Mouse (Mus musculus): ENCODE results near the gene Tmem59l. TPM values are rescaled to one million over a fixed set of nuclear protein-coding genes. Genes with fewer than 3 reads are reported as not detected.

Tmem59l gene
- total RNA-seq (2014; fragmentation: Nextera tagmentation) = not detected in 2 replicates
- total RNA-seq (2017) = 0.12 TPM in 1 of 2 replicates, not detected in the other
- 0.03 TPM in 1 of 2 replicates, not detected in the other for polyA plus RNA-seq (2012)

DNA sequence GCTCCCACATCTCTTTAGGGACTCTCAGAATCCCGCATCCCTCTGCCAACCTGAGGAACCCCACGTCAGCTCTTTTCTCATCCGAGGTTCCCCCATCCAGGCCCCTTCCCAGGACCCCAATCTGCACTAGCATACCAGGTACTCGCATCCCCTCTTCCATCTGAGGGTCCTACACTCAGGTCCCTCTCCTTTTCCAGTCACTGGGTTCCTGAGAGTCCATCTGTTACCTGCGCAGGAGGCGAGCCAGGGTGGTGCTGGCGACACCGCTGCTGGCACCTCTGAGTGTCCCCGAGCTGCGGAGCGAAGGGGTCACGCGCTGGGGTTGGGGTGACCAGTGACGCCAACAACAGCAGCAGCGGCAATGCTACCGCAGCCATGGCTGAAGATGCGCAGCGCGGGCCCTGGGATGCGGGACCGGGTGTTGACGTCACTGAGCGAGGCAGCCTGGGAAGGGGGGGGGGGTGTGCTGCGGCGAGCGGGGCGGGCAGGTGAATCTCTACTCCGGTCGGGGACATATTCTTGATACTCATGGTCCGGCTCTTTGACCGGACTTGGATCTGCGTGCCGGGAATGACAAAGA, at the start of gene Tmem59l:
Gene Tmem59l, minus strand, starts transcription at position 418 of the 580 bp plus-strand sequence.
- Histone ChIP-seq H3K27me3 (ENCODE audit: insufficient read depth, low read length) (peaks cover 96% of the 10 kb centered on the region), H3K4me1 (ENCODE audit: insufficient read depth, low read depth, low read length) (peaks cover 39% of the 10 kb centered on the region), H3K4me3 (ENCODE audit: low read depth, low read length) (peak within 1 kb of the TSS; percentile 52; the same call in 1 of the 2 replicates), H3K36me3 (replicated peaks) (no peaks in the 10 kb centered on the region), H3K9me3 (replicated peaks) (no peaks in the 10 kb centered on the region)
- TF ChIP-seq POLR2AphosphoS5 (IDR thresholded peaks at IDR 0.05; ENCODE audit: insufficient replicate concordance, low read depth, low read length) (no peak), GATA1 (IDR thresholded peaks at IDR 0.05; ENCODE audit: borderline replicate concordance, low read length) (no peak)
- ATAC-seq (ENCODE audit: extremely low read depth, insufficient number of reproducible peaks, low FRiP score, poor library complexity, severe bottlenecking) (no peak), DNase-seq (ENCODE audit: low spot score) (no peak)

DNA sequence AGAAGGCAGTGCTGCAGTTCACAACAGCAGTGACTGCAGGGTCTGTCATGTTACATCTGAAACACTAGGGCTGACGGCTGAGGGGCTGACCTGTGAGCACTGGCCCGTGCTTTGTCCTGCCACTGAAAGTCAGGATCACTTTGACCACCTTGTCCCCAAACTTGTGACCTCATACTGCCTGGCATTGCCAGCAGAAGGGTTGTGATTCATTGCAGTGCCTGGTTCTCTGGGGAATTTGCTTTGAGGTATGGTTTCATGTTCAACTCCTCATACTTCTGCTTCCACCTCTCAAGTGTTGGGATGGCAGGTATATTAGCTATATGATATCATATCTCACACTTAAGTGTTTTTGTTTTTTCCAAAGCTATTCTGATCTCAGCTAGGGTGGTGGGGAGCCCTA, 48.5 kb upstream of the Tmem59l start:
- DNase-seq (ENCODE audit: low spot score) = no peak
- H3K36me3 ChIP-seq (replicated peaks) = peaks cover 73% of the 10 kb centered on the region
- peaks cover 61% of the 10 kb centered on the region for H3K4me1 ChIP-seq (ENCODE audit: insufficient read depth, low read depth, low read length)
- no peak overlapping the region for H3K4me3 ChIP-seq (ENCODE audit: low read depth, low read length)
- TF ChIP-seq CTCF (IDR thresholded peaks at IDR 0.05; ENCODE audit: low read depth, low read length) = no peak
- TF ChIP-seq TAL1 (conservative IDR thresholded peaks at IDR 0.05; ENCODE audit: low read depth, low read length) = no peak
- no peak for TF ChIP-seq GATA1 (IDR thresholded peaks at IDR 0.05; ENCODE audit: borderline replicate concordance, low read length)
- no peak for TF ChIP-seq GATA2 (IDR thresholded peaks at IDR 0.05; ENCODE audit: borderline replicate concordance, low read depth, low read length)
- no peak for TF ChIP-seq POLR2AphosphoS5 (IDR thresholded peaks at IDR 0.05; ENCODE audit: insufficient replicate concordance, low read depth, low read length)
- no peaks in the 10 kb centered on the region for H3K9me3 ChIP-seq (replicated peaks)
- no peaks in the 10 kb centered on the region for H3K27me3 ChIP-seq (ENCODE audit: insufficient read depth, low read length)
- ATAC-seq (ENCODE audit: extremely low read depth, insufficient number of reproducible peaks, low FRiP score, poor library complexity, severe bottlenecking) = no peak

DNA sequence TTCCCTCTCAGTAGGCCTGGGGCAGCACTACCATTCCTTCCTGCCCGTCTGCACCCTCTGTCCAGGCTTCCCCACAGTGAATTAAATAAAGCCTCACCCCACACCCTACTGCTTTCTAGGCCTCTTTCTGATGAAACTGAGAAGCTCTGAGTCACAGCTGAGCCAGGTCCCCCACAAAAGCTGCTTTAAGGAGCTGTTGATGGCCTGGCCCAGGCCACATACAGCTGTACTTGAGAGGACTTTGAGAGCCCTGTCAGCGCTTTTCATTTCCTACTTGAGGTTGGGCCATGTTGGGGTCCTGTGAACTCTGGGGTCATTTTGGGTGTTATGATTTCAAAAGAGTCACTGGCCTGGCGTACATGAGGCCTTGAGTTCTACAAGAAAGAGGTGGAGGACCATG, 48.1 kb upstream of the Tmem59l start:
- Histone ChIP-seq H3K9me3 (replicated peaks) (no peaks in the 10 kb centered on the region), H3K4me1 (ENCODE audit: insufficient read depth, low read depth, low read length) (peaks cover 60% of the 10 kb centered on the region), H3K36me3 (replicated peaks) (peaks cover 77% of the 10 kb centered on the region), H3K4me3 (ENCODE audit: low read depth, low read length) (no peak overlapping the region), H3K27me3 (ENCODE audit: insufficient read depth, low read length) (no peaks in the 10 kb centered on the region)
- no peak for DNase-seq (ENCODE audit: low spot score)
- TF ChIP-seq CTCF (IDR thresholded peaks at IDR 0.05; ENCODE audit: low read depth, low read length) (no peak), TAL1 (conservative IDR thresholded peaks at IDR 0.05; ENCODE audit: low read depth, low read length) (no peak), GATA2 (IDR thresholded peaks at IDR 0.05; ENCODE audit: borderline replicate concordance, low read depth, low read length) (no peak), GATA1 (IDR thresholded peaks at IDR 0.05; ENCODE audit: borderline replicate concordance, low read length) (no peak), POLR2AphosphoS5 (IDR thresholded peaks at IDR 0.05; ENCODE audit: insufficient replicate concordance, low read depth, low read length) (no peak)
- ATAC-seq (ENCODE audit: extremely low read depth, insufficient number of reproducible peaks, low FRiP score, poor library complexity, severe bottlenecking) = no peak

DNA sequence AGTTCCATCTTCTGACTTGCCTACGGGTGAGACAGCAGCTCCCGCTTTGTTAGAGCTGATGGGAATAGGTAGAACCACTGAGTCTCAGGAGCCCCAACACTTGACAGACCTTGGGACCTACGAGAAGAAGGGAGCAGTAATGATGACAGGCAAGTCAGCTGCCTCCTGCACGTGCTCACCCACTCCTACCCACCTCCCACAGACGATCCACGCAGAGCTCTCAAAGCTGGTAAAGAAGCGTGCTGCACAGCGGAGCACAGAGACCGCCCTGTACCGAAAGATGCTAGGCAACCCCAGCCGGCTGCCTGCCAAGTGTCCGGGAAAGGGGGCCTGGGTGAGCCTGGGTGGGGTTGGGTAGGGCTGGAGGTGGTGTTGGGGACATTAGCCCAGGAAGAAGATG, 47.1 kb upstream of the Tmem59l start:
- no peak overlapping the region for H3K4me3 ChIP-seq (ENCODE audit: low read depth, low read length)
- ATAC-seq (ENCODE audit: extremely low read depth, insufficient number of reproducible peaks, low FRiP score, poor library complexity, severe bottlenecking) (no peak), DNase-seq (ENCODE audit: low spot score) (no peak)
- peaks cover 86% of the 10 kb centered on the region for H3K36me3 ChIP-seq (replicated peaks)
- no peaks in the 10 kb centered on the region for H3K9me3 ChIP-seq (replicated peaks)
- H3K4me1 ChIP-seq (ENCODE audit: insufficient read depth, low read depth, low read length) = peaks cover 65% of the 10 kb centered on the region
- H3K27me3 ChIP-seq (ENCODE audit: insufficient read depth, low read length) = no peaks in the 10 kb centered on the region
- TF ChIP-seq TAL1 (conservative IDR thresholded peaks at IDR 0.05; ENCODE audit: low read depth, low read length) (no peak), GATA2 (IDR thresholded peaks at IDR 0.05; ENCODE audit: borderline replicate concordance, low read depth, low read length) (no peak), CTCF (IDR thresholded peaks at IDR 0.05; ENCODE audit: low read depth, low read length) (no peak)

DNA sequence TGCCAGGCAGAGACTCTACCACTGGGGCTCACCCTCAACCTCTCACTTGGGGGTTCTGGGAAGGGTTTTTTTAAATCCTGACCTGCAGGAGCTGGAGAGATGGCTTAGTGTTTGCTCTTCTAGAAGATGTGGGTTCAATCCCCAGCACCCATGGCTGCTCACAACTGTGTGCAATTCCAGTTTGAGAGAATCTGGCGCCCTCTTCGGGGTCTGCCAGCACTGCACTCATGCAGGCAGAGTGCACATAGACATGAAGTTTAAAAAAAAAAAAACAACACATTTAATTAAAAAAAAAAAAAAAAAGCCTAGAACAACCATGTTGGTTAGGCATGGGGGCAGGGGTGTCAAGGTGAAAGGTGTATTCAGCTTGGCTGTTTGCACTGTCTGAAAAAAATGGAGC, 43.2 kb upstream of the Tmem59l start:
- ATAC-seq (ENCODE audit: extremely low read depth, insufficient number of reproducible peaks, low FRiP score, poor library complexity, severe bottlenecking) = no peak
- H3K27me3 ChIP-seq (ENCODE audit: insufficient read depth, low read length) = no peaks in the 10 kb centered on the region
- H3K4me1 ChIP-seq (ENCODE audit: insufficient read depth, low read depth, low read length) = peaks cover 70% of the 10 kb centered on the region
- no peak for DNase-seq (ENCODE audit: low spot score)
- no peak for TF ChIP-seq POLR2AphosphoS5 (IDR thresholded peaks at IDR 0.05; ENCODE audit: insufficient replicate concordance, low read depth, low read length)
- no peak for TF ChIP-seq CTCF (IDR thresholded peaks at IDR 0.05; ENCODE audit: low read depth, low read length)
- no peak for TF ChIP-seq GATA1 (IDR thresholded peaks at IDR 0.05; ENCODE audit: borderline replicate concordance, low read length)
- TF ChIP-seq GATA2 (IDR thresholded peaks at IDR 0.05; ENCODE audit: borderline replicate concordance, low read depth, low read length) = no peak
- no peak for TF ChIP-seq TAL1 (conservative IDR thresholded peaks at IDR 0.05; ENCODE audit: low read depth, low read length)
- H3K4me3 ChIP-seq (ENCODE audit: low read depth, low read length) = no peak overlapping the region
- peaks cover 63% of the 10 kb centered on the region for H3K36me3 ChIP-seq (replicated peaks)
- H3K9me3 ChIP-seq (replicated peaks) = no peaks in the 10 kb centered on the region

DNA sequence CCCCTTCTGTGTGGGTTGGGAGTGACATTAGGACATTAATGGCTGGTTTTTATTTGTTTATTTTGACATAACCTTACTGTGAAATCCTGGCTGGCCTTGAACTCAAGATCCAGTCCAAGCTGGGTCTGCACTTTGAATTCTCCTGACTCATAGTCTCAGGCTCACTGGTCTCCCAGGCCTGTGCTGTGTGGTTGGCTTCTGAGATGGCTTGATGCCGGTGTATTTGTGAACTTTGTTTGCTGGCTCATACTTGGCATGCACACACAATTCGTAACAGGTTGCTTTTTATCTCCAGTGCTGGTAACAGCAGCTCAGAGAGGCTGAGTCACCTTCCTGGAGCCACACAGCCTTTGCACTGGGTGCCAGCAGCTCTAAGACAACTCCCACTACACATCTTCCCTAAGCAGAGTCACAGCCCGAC, 42.6 kb upstream of the Tmem59l start:
- no peaks in the 10 kb centered on the region for H3K9me3 ChIP-seq (replicated peaks)
- H3K4me3 ChIP-seq (ENCODE audit: low read depth, low read length) = peak overlapping the region; percentile 81; the same call in 1 of the 2 replicates
- no peaks in the 10 kb centered on the region for H3K27me3 ChIP-seq (ENCODE audit: insufficient read depth, low read length)
- TF ChIP-seq TAL1 (conservative IDR thresholded peaks at IDR 0.05; ENCODE audit: low read depth, low read length) (no peak), POLR2AphosphoS5 (IDR thresholded peaks at IDR 0.05; ENCODE audit: insufficient replicate concordance, low read depth, low read length) (no peak), GATA2 (IDR thresholded peaks at IDR 0.05; ENCODE audit: borderline replicate concordance, low read depth, low read length) (no peak), GATA1 (IDR thresholded peaks at IDR 0.05; ENCODE audit: borderline replicate concordance, low read length) (no peak), CTCF (IDR thresholded peaks at IDR 0.05; ENCODE audit: low read depth, low read length) (no peak)
- H3K4me1 ChIP-seq (ENCODE audit: insufficient read depth, low read depth, low read length) = peaks cover 72% of the 10 kb centered on the region
- no peak for ATAC-seq (ENCODE audit: extremely low read depth, insufficient number of reproducible peaks, low FRiP score, poor library complexity, severe bottlenecking)
- DNase-seq (ENCODE audit: low spot score) = no peak
- H3K36me3 ChIP-seq (replicated peaks) = peaks cover 61% of the 10 kb centered on the region

Data from G1E (cell line).